Mouse (Mus musculus): ENCODE results near the gene Tagln2.
A peak's percentile ranks its signal among the peaks of the same experiment; 100 is the strongest.

Gene Tagln2

GRCm38 (mm10) chr1:172503111-172503997 lies 3.5 kb downstream of the Tagln2 start:
- DNase-seq: peak; percentile 85

DNA sequence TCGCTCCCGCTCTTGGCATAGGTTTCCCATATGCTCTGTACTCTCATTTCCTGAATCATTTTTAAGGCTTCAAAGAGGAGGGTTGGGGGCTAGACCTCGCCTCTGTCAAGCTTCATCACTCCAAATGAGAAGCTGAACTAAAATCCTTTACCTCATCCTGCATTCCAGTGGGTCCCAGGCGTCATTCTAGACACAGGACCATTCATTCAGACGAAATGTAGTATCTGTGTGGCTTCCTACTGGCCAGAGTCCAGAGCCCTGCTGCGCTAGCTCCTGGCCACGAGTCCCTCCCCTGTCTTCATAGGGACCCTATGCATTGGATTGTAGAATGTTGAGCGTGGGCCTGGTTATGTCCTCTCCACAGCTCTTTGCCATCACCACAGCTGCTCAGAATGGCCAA lies 4.9 kb downstream of the Tagln2 start:
- no peak for DNase-seq

DNA sequence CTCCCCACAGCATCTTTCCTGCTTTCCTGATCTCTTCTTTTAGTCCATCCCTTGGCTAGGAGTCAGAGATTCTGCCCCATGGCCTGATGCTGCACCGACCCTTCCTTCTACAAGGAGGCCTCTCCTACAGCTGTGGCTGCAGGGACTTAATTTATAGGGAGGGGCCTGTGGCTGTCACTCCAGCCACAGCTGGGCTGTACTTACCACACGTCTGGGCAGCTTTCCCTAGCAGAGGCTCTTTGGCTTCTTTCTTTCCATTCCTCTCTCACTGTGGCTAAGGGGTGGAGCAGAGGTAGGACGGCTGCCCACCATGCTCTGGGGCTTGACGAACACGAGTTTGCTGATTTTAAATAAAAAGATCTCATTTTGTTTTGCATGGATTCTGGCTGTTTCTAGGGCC lies 7.2 kb downstream of the Tagln2 start:
- DNase-seq: peak; percentile 76

GRCm38 (mm10) chr1:172507701-172508100 lies 7.9 kb downstream of the Tagln2 start:
- no peak for DNase-seq

GRCm38 (mm10) chr1:172508172-172508571 lies 8.3 kb downstream of the Tagln2 start:
- DNase-seq: no peak

DNA sequence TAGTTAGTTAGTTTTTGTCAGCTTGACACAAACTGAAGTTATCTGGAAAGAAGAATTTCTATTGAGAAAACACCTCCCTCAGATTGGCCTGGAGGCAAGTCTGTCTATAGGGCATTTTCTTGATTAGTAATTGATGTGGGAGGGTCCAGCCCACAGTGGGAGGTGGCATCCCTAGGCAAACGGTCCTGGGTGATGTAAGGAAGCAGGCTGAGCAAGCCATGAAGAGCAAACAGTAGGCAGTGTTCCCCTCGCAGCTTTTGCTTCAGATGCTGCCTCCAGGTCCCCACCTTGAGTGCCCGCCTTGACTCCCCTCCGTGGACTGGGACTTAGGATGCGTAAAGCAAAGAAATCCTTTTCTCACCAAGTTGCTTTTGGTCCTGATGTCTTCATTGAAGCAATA lies 9.4 kb downstream of the Tagln2 start:
- no peak for DNase-seq

GRCm38 (mm10) chr1:172509983-172510382 lies 10.1 kb downstream of the Tagln2 start:
- no peak for DNase-seq

- DNase-seq: peak; percentile 60
These were observed 10.7 kb downstream of the Tagln2 start for GRCm38 (mm10) chr1:172510421-172510972.

GRCm38 (mm10) chr1:172512962-172513361 lies 13.1 kb downstream of the Tagln2 start:
- DNase-seq: peak; percentile 86

DNA sequence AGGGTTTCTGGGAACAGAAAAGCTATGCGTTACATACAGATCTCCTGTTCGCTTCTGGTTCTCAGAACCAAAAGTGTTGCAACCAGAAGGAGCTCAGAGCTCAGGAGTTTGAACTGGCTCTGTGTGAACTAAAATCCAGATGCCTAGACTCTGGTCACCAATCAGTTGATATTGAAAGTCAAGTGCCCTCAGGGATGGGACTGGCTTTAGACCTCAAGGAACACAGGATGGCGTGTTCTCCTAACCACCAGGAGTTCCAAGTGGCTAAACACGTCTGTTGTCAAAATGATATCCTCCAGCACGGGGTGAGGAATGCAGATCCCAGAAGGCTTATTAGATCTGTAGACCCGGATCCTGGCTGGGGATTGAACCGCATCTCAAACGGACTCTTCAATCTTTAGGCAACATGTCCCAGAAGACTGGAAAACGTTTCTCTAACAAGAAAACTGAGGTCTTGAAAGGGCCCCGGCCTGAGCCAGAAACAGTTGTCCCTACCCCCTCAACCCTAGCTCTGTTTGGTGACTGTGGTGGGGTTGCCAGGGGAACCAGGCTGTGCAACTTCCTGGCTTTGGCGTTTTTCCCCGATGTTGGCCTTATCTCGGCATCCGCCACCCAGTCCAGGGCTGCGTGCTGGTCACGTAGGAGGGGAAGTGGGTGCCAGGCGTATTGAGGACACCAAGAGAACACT lies 13.8 kb downstream of the Tagln2 start:
- peak; percentile 91 for DNase-seq

DNA sequence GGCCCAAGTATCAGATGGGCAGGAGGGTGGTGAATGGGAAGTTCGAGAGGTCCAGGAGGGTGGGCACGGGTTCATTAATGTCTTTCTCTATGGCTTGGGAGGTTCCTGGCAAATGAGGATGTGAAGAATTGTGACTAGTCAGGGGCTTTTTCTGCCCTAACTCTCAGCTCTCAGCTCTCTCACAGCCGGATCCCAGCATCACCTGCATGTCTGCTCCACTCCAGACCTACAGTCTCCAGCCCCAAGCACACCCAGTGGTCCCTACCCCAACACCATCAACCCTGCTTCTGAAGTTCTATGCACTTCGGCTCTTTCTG lies 14.3 kb downstream of the Tagln2 start:
- no peak for DNase-seq

DNA sequence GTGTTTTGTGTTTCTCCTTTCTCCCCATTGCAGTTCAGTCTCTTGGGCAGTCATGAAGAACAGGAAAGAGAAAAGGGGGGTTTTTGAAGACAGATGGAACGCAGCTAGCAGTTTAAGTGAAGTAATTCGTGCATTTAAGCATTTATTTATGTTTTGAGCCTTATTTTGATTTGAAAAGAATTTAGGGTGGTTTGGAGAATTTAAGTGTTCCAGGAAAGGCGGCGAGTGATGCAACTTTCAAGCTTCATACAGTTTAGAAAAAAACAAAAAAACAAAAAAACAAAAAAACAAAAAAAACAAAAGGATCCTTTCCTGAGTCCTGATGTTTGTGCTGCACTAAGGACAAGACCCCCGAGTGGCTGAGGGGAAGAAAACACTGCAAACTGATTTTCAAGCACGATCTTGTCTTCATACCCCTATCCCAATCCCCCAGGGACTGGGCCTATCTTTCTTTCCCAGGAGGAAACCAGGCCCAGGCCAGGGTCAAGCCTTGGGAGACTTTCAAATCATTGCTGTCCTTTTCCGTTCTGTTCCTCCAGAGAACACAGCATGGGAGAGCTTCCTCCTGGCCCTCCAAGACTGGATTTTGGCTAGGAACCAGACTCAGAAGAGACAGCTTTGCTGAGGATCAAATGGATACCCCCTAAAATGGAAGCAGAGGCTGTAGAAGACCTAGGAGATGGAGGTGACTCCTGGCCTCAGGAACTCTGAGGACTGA lies 14.9 kb downstream of the Tagln2 start:
- DNase-seq: no peak

DNA sequence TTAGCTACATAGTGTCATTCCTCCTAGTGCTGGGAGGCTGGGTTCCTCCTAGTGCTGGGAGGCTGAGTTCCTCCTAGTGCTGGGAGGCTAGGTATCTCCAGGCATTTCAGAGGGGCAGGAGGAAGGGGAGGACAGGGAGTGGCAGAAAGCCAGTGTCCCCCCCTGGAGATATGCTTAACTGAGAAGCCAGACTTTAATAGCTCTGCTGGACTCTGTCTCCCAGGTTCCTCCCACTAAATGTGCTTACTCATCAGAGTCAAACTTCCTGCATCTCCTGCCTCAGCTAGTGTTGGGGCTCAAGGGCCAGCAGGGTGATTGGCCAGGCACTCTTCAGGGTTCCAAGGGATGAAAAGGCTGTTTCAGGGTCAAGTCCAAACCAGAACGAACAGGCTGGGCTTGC lies 15.5 kb downstream of the Tagln2 start:
- no peak for DNase-seq

DNA sequence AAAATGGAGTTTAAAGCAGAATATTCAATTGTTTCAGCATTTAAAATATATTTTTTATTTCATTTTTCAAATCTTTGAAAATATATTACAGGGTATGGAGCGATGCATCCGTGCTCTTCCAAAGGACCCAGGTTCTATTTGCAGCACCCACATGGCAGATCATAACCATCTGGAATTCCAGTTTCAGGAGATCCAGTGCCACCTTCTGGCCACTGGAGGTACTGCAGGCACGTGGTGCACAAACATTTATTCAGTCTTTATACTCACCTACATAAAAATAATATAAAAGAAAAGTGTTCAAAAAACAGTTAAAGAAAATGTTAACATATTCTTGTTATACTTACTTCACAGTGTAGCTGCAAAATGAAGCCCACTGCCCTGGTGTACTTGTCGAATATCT lies 18.2 kb downstream of the Tagln2 start:
- peak; percentile 25 for DNase-seq

- DNase-seq: no peak
These were observed 19.8 kb downstream of the Tagln2 start for GRCm38 (mm10) chr1:172519644-172520043.

- DNase-seq: peak; percentile 94
These were observed 21.0 kb downstream of the Tagln2 start, which contains the start of gene Cfap45 for GRCm38 (mm10) chr1:172520576-172521440. TSS of gene Cfap45 (plus strand) at chr1:172520801.

GRCm38 (mm10) chr1:172522524-172522923 lies 22.7 kb downstream of the Tagln2 start:
- no peak for DNase-seq

DNA sequence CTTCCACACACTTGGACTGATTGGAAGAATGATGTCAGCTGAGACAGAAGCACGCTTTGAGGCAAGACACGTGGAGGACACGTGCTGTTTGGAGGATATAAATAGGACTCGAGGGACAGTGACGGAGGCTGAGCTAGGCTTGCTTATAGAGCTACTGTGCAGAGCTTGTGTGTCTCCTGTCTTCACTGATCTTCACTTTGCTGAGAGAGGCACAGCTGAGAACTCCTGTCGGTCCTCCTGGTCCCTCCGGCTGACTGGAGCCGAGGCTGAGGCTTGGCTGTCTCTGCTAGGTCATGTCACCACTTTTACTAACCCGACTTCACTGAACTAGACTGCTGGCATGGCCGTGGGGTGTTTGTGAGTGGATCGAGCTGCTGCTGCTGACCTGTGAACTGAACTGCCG lies 23.9 kb downstream of the Tagln2 start:
- peak; percentile 88 for DNase-seq

DNA sequence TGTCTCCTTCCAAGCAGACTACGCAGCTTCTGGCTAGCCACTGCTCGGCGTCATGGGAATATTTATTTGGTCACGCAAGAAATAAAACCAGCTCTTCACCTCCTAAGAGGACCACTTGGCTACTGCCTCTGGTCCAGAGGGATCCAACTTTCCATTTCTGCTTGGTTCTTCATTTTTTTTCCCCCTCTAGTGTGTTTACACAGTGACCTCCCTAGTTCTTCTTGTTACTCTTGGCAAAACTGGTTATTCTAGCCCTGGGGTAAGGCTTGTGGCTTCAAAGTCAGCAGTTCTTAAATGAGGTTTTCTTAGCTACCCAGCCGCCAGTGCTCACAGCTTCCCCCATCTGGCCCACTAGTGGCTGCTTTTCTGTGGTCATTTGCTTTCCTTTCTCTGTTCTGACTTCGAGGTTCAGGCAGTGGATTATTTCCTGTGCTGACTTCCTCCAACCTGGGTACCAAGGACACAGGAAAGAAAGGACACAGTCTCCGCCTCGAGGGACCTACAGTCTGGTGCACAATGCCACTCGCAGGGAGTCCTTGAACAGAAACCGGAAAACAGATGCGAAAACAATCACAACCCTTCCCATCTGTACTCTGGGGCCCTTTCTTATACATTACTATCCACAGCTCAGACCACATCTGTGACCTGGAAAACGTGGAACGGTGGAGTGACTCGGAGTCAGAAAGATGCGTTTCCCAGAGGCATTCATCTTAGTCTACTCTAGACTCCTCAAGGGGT lies 25.3 kb downstream of the Tagln2 start:
- peak; percentile 76 for DNase-seq

DNA sequence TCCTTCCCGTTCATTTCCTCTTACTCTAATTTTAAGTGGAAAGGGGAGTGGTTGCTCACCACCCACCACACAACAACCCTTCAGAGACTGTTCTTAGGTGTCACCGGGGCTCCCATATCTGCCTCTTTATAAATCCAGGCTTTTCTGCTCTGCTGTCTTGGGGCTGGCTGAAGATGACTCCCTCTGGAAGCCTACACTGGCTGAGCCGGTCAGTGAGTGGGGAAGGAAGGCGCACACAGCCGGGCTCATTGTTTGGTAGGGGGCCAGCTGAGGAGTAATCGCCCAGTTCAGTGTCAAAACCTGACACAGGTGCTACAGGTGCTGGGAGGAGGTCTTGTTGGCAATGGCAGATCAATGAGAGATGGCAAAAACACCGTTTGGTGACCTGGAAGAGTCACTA lies 26.1 kb downstream of the Tagln2 start:
- DNase-seq: no peak

- DNase-seq: peak; percentile 72
These were observed 26.7 kb downstream of the Tagln2 start for GRCm38 (mm10) chr1:172526380-172527081.

All from lung, postnatal 10 days (tissue).